8 mouse cellular contexts compared by ENCODE assay signal in genomic region chr11:98776052-98776764, GRCm38 (mm10). TPM values are rescaled to one million over a fixed set of nuclear protein-coding genes. Genes with fewer than 3 reads are reported as not detected.
DNase-seq lines count a peak whose midpoint lies in the region; ATAC-seq and TF ChIP-seq lines count a peak whose summit lies in the region.

No protein-coding gene starts in this region.

- peak overlapping the region; percentile 98 for H3K27ac ChIP-seq in heart, postnatal 0 days (ENCODE audit: low read depth)
- H3K27ac ChIP-seq in hindbrain, embryonic 13.5 days: peak overlapping the region; percentile 62
- H3K27ac ChIP-seq in midbrain, embryonic 13.5 days: peak overlapping the region; percentile 40

- peak overlapping the region; percentile 82 for H3K4me2 ChIP-seq in heart, postnatal 0 days (ENCODE audit: low read depth, low read length)
- H3K4me2 ChIP-seq in hindbrain, embryonic 13.5 days: peak overlapping the region; percentile 79
- peak overlapping the region; percentile 78 for H3K4me2 ChIP-seq in midbrain, embryonic 13.5 days (replicated peaks)

- peak overlapping the region; percentile 71 for H3K4me3 ChIP-seq in heart, postnatal 0 days (ENCODE audit: low read depth, low read length)
- H3K4me3 ChIP-seq in hindbrain, embryonic 13.5 days: no peak overlapping the region
- no peak overlapping the region for H3K4me3 ChIP-seq in midbrain, embryonic 13.5 days (replicated peaks)

- no peak; the same call in 1 of the 2 replicates for TF ChIP-seq EP300 in heart, postnatal 0 days (IDR thresholded peaks at IDR 0.05; ENCODE audit: low read depth)

- H3K4me1 ChIP-seq in heart, postnatal 0 days (ENCODE audit: control insufficient read depth, insufficient read depth): peaks cover 37% of the 10 kb centered on the region
- H3K4me1 ChIP-seq in hindbrain, embryonic 13.5 days (replicated peaks): peaks cover 48% of the 10 kb centered on the region
- peaks cover 49% of the 10 kb centered on the region for H3K4me1 ChIP-seq in midbrain, embryonic 13.5 days (replicated peaks)

- peaks cover 6% of the 10 kb centered on the region for H3K36me3 ChIP-seq in heart, postnatal 0 days (replicated peaks; ENCODE audit: control insufficient read depth, insufficient read depth, low read length)
- peaks cover 7% of the 10 kb centered on the region; the same call in 1 of the 2 replicates for H3K36me3 ChIP-seq in hindbrain, embryonic 13.5 days
- peaks cover 7% of the 10 kb centered on the region for H3K36me3 ChIP-seq in midbrain, embryonic 13.5 days

- peak overlapping the region; percentile 40 for H3K9ac ChIP-seq in heart, postnatal 0 days (replicated peaks; ENCODE audit: low read depth, low read length)
- peak overlapping the region; percentile 19; the same call in 1 of the 2 replicates for H3K9ac ChIP-seq in hindbrain, embryonic 13.5 days
- 0 out of 2 replicates have a peak overlapping the region, but pooled peaks have one; percentile 48 for H3K9ac ChIP-seq in midbrain, embryonic 13.5 days (replicated peaks)

- H3K27me3 ChIP-seq in heart, postnatal 0 days (ENCODE audit: control insufficient read depth, insufficient read depth, low read length): no peaks in the 10 kb centered on the region
- no peaks in the 10 kb centered on the region for H3K27me3 ChIP-seq in hindbrain, embryonic 13.5 days
- H3K27me3 ChIP-seq in midbrain, embryonic 13.5 days: no peaks in the 10 kb centered on the region

- no peak for TF ChIP-seq CTCF in heart, postnatal 0 days (IDR thresholded peaks at IDR 0.05; ENCODE audit: low read depth)

- no peak for ATAC-seq in heart, postnatal 0 days (ENCODE audit: insufficient read depth, low read depth)
- ATAC-seq in hindbrain, embryonic 13.5 days (ENCODE audit: low FRiP score): no peak
- no peak for ATAC-seq in midbrain, embryonic 13.5 days

- H3K9me3 ChIP-seq in heart, postnatal 0 days (replicated peaks; ENCODE audit: control insufficient read depth, low read length): no peaks in the 10 kb centered on the region
- no peaks in the 10 kb centered on the region for H3K9me3 ChIP-seq in hindbrain, embryonic 13.5 days
- no peaks in the 10 kb centered on the region for H3K9me3 ChIP-seq in midbrain, embryonic 13.5 days

- no peak for DNase-seq in heart, postnatal 0 days (ENCODE audit: low spot score)
- DNase-seq in heart, postnatal 25 days (ENCODE audit: low spot score): no peak
- peak; percentile 44 for DNase-seq in ZHBTc4 (ENCODE audit: low read depth, low spot score)
- DNase-seq in embryo, embryonic 11 days: no peak
- DNase-seq in cerebellum, adult 11-12 months: no peak
- no peak for DNase-seq in gastrocnemius, adult 18-20 months (ENCODE audit: low spot score)

- WGBS in heart, postnatal 0 days: 17% methylated on average over 12 of the region's 12 CpGs
- 56% methylated on average over 12 of the region's 12 CpGs for WGBS in hindbrain, embryonic 13.5 days
- WGBS in midbrain, embryonic 13.5 days: 51% methylated on average over 12 of the region's 12 CpGs

- intact Hi-C loops in heart, postnatal 25 days (cut with DNase I): no loop called here

RNA-seq across cellular contexts. Expression of gene Nr1d1, which starts 1.1 kb away (rescaled TPM):
- 21.0 and 24.3 TPM in 2 replicates for total RNA-seq in heart, postnatal 0 days (2014; rRNA removed; ENCODE audit: low replicate concordance)
- 10.2 and 10.7 TPM in 2 replicates for polyA plus RNA-seq in heart, postnatal 0 days (2015; fragmentation: Nextera tagmentation; extraction: Ambion mirVana)
- total RNA-seq in heart, postnatal 25 days (2021): 100 to 1,000 TPM in 1 of 2 experiments, 10 to 100 TPM in 1; 61.2 to 129 TPM
- polyA plus RNA-seq in hindbrain, embryonic 13.5 days (2015; fragmentation: Nextera tagmentation; extraction: Ambion mirVana): 1.9 and 2.4 TPM in 2 replicates
- 1.2 and 1.9 TPM in 2 replicates for polyA plus RNA-seq in midbrain, embryonic 13.5 days (2015; fragmentation: Nextera tagmentation; extraction: Ambion mirVana)
- 100 to 1,000 TPM in 1 of 2 experiments, 10 to 100 TPM in 1; 74.0 to 126 TPM for total RNA-seq in gastrocnemius, adult 18-20 months (2021)

RNA-seq across cellular contexts. Expression of gene Msl1, which starts 19.1 kb away (rescaled TPM):
- 47.4 and 54.6 TPM in 2 replicates for total RNA-seq in heart, postnatal 0 days (2014; rRNA removed; ENCODE audit: low replicate concordance)
- 11.3 and 12.6 TPM in 2 replicates for polyA plus RNA-seq in heart, postnatal 0 days (2015; fragmentation: Nextera tagmentation; extraction: Ambion mirVana)
- total RNA-seq in heart, postnatal 25 days (2021): 10 to 100 TPM; 73.0 to 78.1 TPM
- 31.5 and 33.0 TPM in 2 replicates for polyA plus RNA-seq in hindbrain, embryonic 13.5 days (2015; fragmentation: Nextera tagmentation; extraction: Ambion mirVana)
- polyA plus RNA-seq in midbrain, embryonic 13.5 days (2015; fragmentation: Nextera tagmentation; extraction: Ambion mirVana): 34.2 and 34.5 TPM in 2 replicates
- 10 to 100 TPM; 50.5 to 56.4 TPM for total RNA-seq in gastrocnemius, adult 18-20 months (2021)

RNA-seq across cellular contexts. Expression of gene Casc3, which starts 28.5 kb away (rescaled TPM):
- total RNA-seq in heart, postnatal 0 days (2014; rRNA removed; ENCODE audit: low replicate concordance): 6.8 and 9.7 TPM in 2 replicates
- polyA plus RNA-seq in heart, postnatal 0 days (2015; fragmentation: Nextera tagmentation; extraction: Ambion mirVana): 11.6 and 11.9 TPM in 2 replicates
- 10 to 100 TPM; 22.4 to 25.5 TPM for total RNA-seq in heart, postnatal 25 days (2021)
- 48.7 and 50.2 TPM in 2 replicates for polyA plus RNA-seq in hindbrain, embryonic 13.5 days (2015; fragmentation: Nextera tagmentation; extraction: Ambion mirVana)
- polyA plus RNA-seq in midbrain, embryonic 13.5 days (2015; fragmentation: Nextera tagmentation; extraction: Ambion mirVana): 52.6 and 57.6 TPM in 2 replicates
- total RNA-seq in gastrocnemius, adult 18-20 months (2021): 10 to 100 TPM; 14.0 to 15.6 TPM

RNA-seq across cellular contexts. Expression of gene Thra, which starts 35.8 kb away (rescaled TPM):
- 188 and 234 TPM in 2 replicates for total RNA-seq in heart, postnatal 0 days (2014; rRNA removed; ENCODE audit: low replicate concordance)
- 40.8 and 44.0 TPM in 2 replicates for polyA plus RNA-seq in heart, postnatal 0 days (2015; fragmentation: Nextera tagmentation; extraction: Ambion mirVana)
- 100 to 1,000 TPM; 102 to 117 TPM for total RNA-seq in heart, postnatal 25 days (2021)
- 117 and 122 TPM in 2 replicates for polyA plus RNA-seq in hindbrain, embryonic 13.5 days (2015; fragmentation: Nextera tagmentation; extraction: Ambion mirVana)
- polyA plus RNA-seq in midbrain, embryonic 13.5 days (2015; fragmentation: Nextera tagmentation; extraction: Ambion mirVana): 99.6 and 106 TPM in 2 replicates
- total RNA-seq in gastrocnemius, adult 18-20 months (2021): 10 to 100 TPM; 78.3 to 85.2 TPM

RNA-seq across cellular contexts. Expression of gene Med24, which starts 47.0 kb away (rescaled TPM):
- total RNA-seq in heart, postnatal 0 days (2014; rRNA removed; ENCODE audit: low replicate concordance): 39.9 and 48.0 TPM in 2 replicates
- 21.9 and 23.3 TPM in 2 replicates for polyA plus RNA-seq in heart, postnatal 0 days (2015; fragmentation: Nextera tagmentation; extraction: Ambion mirVana)
- total RNA-seq in heart, postnatal 25 days (2021): 10 to 100 TPM; 45.2 to 48.8 TPM
- polyA plus RNA-seq in hindbrain, embryonic 13.5 days (2015; fragmentation: Nextera tagmentation; extraction: Ambion mirVana): 72.4 and 75.2 TPM in 2 replicates
- 83.5 and 90.3 TPM in 2 replicates for polyA plus RNA-seq in midbrain, embryonic 13.5 days (2015; fragmentation: Nextera tagmentation; extraction: Ambion mirVana)
- total RNA-seq in gastrocnemius, adult 18-20 months (2021): 10 to 100 TPM; 48.1 to 53.3 TPM

Comparison
In these comparisons a context has a peak if more than half of its experiments do, and no peak if none do; other contexts are left out.
1. H3K27ac ChIP-seq: peak in every context shown above with its lines; median percentile 98 in heart, postnatal 0 days; 62 in hindbrain, embryonic 13.5 days; 40 in midbrain, embryonic 13.5 days.